Comparison of ENCODE assay signal across 8 mouse cellular contexts in genomic region chr17:26601514-26601913, GRCm38 (mm10). TPM values are rescaled to one million over a fixed set of nuclear protein-coding genes. Genes with fewer than 3 reads are reported as not detected.
DNase-seq lines count a peak whose midpoint lies in the region; ATAC-seq and TF ChIP-seq lines count a peak whose summit lies in the region.

No protein-coding gene starts in this region.

- no peak for TF ChIP-seq POLR2A in lung, adult 2 months (IDR thresholded peaks at IDR 0.05; ENCODE audit: borderline replicate concordance, extremely low read depth, low read depth, low read length)

- H3K27me3 ChIP-seq in heart, embryonic 11.5 days (ENCODE audit: control insufficient read depth, insufficient read depth, low read length): no peaks in the 10 kb centered on the region
- no peaks in the 10 kb centered on the region for H3K27me3 ChIP-seq in lung, embryonic 15.5 days
- no peaks in the 10 kb centered on the region for H3K27me3 ChIP-seq in hindbrain, embryonic 14.5 days (ENCODE audit: control insufficient read depth, insufficient read depth, low read length)
- H3K27me3 ChIP-seq in midbrain, embryonic 16.5 days (ENCODE audit: control insufficient read depth, insufficient read depth, low read depth, low read length): no peaks in the 10 kb centered on the region

- H3K27ac ChIP-seq in heart, embryonic 11.5 days (ENCODE audit: low read depth, low read length): 0 out of 2 replicates have a peak overlapping the region, but pooled peaks have one; percentile 0
- peak overlapping the region; percentile 8; the same call in 1 of the 2 replicates for H3K27ac ChIP-seq in lung, embryonic 15.5 days
- H3K27ac ChIP-seq in hindbrain, embryonic 14.5 days: 0 out of 2 replicates have a peak overlapping the region, but pooled peaks have one; percentile 10
- H3K27ac ChIP-seq in midbrain, embryonic 16.5 days (ENCODE audit: low read length): peak overlapping the region; percentile 4; the same call in 1 of the 2 replicates

- H3K36me3 ChIP-seq in heart, embryonic 11.5 days (ENCODE audit: control insufficient read depth, insufficient read depth, low read length): no peaks in the 10 kb centered on the region
- H3K36me3 ChIP-seq in lung, embryonic 15.5 days: 0 out of 2 replicates have a peak, but pooled peaks cover 4% of the 10 kb centered on the region
- H3K36me3 ChIP-seq in hindbrain, embryonic 14.5 days (replicated peaks; ENCODE audit: control insufficient read depth, insufficient read depth): 0 out of 2 replicates have a peak, but pooled peaks cover 8% of the 10 kb centered on the region
- H3K36me3 ChIP-seq in midbrain, embryonic 16.5 days (ENCODE audit: control insufficient read depth, insufficient read depth, low read length): peaks cover 3% of the 10 kb centered on the region; the same call in 1 of the 2 replicates

- H3K4me3 ChIP-seq in heart, embryonic 11.5 days (ENCODE audit: low read depth, low read length): no peak overlapping the region
- H3K4me3 ChIP-seq in lung, embryonic 15.5 days: no peak overlapping the region
- H3K4me3 ChIP-seq in lung, adult 2 months (replicated peaks; ENCODE audit: extremely low read depth, low read depth, low read length): no peak overlapping the region
- no peak overlapping the region for H3K4me3 ChIP-seq in hindbrain, embryonic 14.5 days (replicated peaks; ENCODE audit: low read length)
- H3K4me3 ChIP-seq in midbrain, embryonic 16.5 days (ENCODE audit: low read depth, low read length): no peak overlapping the region

- no peak for DNase-seq in heart, postnatal 10 days
- DNase-seq in lung, adult 2 months: no peak
- DNase-seq in hindbrain, embryonic 14.5 days (ENCODE audit: low spot score): no peak
- DNase-seq in left cerebral cortex, adult 18-20 months (ENCODE audit: low spot score in 2 of 2): no peak
- DNase-seq in ovary, postnatal 36 days (ENCODE audit: low spot score): no peak

- intact Hi-C loops in heart, postnatal 10 days (cut with DNase I): no loop called here

- H3K4me1 ChIP-seq in heart, embryonic 11.5 days (ENCODE audit: control insufficient read depth, insufficient read depth, low read length): peaks cover 37% of the 10 kb centered on the region
- H3K4me1 ChIP-seq in lung, embryonic 15.5 days: peaks cover 33% of the 10 kb centered on the region
- peaks cover 34% of the 10 kb centered on the region for H3K4me1 ChIP-seq in lung, adult 2 months (ENCODE audit: control insufficient read depth, insufficient read depth, low read length)
- H3K4me1 ChIP-seq in hindbrain, embryonic 14.5 days (replicated peaks; ENCODE audit: control insufficient read depth, insufficient read depth, low read length): peaks cover 26% of the 10 kb centered on the region
- peaks cover 18% of the 10 kb centered on the region for H3K4me1 ChIP-seq in midbrain, embryonic 16.5 days (ENCODE audit: control insufficient read depth, insufficient read depth, low read length)

- ATAC-seq in heart, embryonic 11.5 days (replicated peaks; ENCODE audit: insufficient number of reproducible peaks, low FRiP score, low TSS enrichment): no peak
- no peak for ATAC-seq in lung, embryonic 15.5 days (ENCODE audit: borderline replicate concordance, extremely low read depth, low FRiP score, low TSS enrichment)
- no peak for ATAC-seq in hindbrain, embryonic 14.5 days (ENCODE audit: low FRiP score)
- ATAC-seq in midbrain, embryonic 16.5 days: no peak

- H3K4me2 ChIP-seq in heart, embryonic 11.5 days: no peak overlapping the region
- no peak overlapping the region for H3K4me2 ChIP-seq in lung, embryonic 15.5 days
- no peak overlapping the region for H3K4me2 ChIP-seq in hindbrain, embryonic 14.5 days (replicated peaks)
- H3K4me2 ChIP-seq in midbrain, embryonic 16.5 days (ENCODE audit: low read length): no peak overlapping the region

- WGBS in heart, embryonic 11.5 days (ENCODE audit: insufficient replicate concordance): 62% methylated on average over 6 of the region's 6 CpGs
- 54% methylated on average over 6 of the region's 6 CpGs for WGBS in lung, embryonic 15.5 days
- 59% methylated on average over 6 of the region's 6 CpGs for WGBS in lung, adult 2 months
- WGBS in hindbrain, embryonic 14.5 days: 71% methylated on average over 6 of the region's 6 CpGs
- 75% methylated on average over 6 of the region's 6 CpGs for WGBS in midbrain, embryonic 16.5 days

- no peak overlapping the region for H3K9ac ChIP-seq in heart, embryonic 11.5 days (ENCODE audit: low read depth, low read length)
- no peak overlapping the region for H3K9ac ChIP-seq in lung, embryonic 15.5 days
- no peak overlapping the region for H3K9ac ChIP-seq in hindbrain, embryonic 14.5 days
- H3K9ac ChIP-seq in midbrain, embryonic 16.5 days (ENCODE audit: low read depth, low read length): 0 out of 2 replicates have a peak overlapping the region, but pooled peaks have one; percentile 18

- H3K9me3 ChIP-seq in heart, embryonic 11.5 days (replicated peaks; ENCODE audit: control insufficient read depth, low read length): no peaks in the 10 kb centered on the region
- no peaks in the 10 kb centered on the region for H3K9me3 ChIP-seq in lung, embryonic 15.5 days
- H3K9me3 ChIP-seq in hindbrain, embryonic 14.5 days (ENCODE audit: control insufficient read depth, low read length): no peaks in the 10 kb centered on the region
- H3K9me3 ChIP-seq in midbrain, embryonic 16.5 days (replicated peaks; ENCODE audit: control insufficient read depth, low read length, poor library complexity, severe bottlenecking): no peaks in the 10 kb centered on the region

- no peak for TF ChIP-seq CTCF in lung, adult 2 months (IDR thresholded peaks at IDR 0.05; ENCODE audit: insufficient read depth, low read length)

RNA-seq across cellular contexts. Expression of gene Dusp1, which starts 39.6 kb away (rescaled TPM):
- 30.0 and 33.9 TPM in 2 replicates for polyA plus RNA-seq in heart, embryonic 11.5 days (2014; fragmentation: Nextera tagmentation; extraction: Ambion mirVana)
- total RNA-seq in heart, postnatal 10 days (2021): 100 to 1,000 TPM in 1 of 2 experiments, 10 to 100 TPM in 1; 60.1 to 100 TPM
- 23.1 and 25.9 TPM in 2 replicates for polyA plus RNA-seq in lung, embryonic 15.5 days (2015; fragmentation: Nextera tagmentation; extraction: Ambion mirVana)
- polyA plus RNA-seq in lung, adult 2 months (2012; rRNA removed): 233 and 359 TPM in 2 replicates
- polyA plus RNA-seq in hindbrain, embryonic 14.5 days (2014; fragmentation: Nextera tagmentation; extraction: Ambion mirVana): 31.5 and 31.6 TPM in 2 replicates
- polyA plus RNA-seq in midbrain, embryonic 16.5 days (2015; fragmentation: Nextera tagmentation; extraction: Ambion mirVana): 33.4 and 35.1 TPM in 2 replicates
- total RNA-seq in left cerebral cortex, adult 18-20 months (2021): 10 to 100 TPM; 60.7 to 61.5 TPM

RNA-seq across cellular contexts. Expression of gene Ergic1, which starts 40.2 kb away (rescaled TPM):
- 147 TPM in 2 replicates for polyA plus RNA-seq in heart, embryonic 11.5 days (2014; fragmentation: Nextera tagmentation; extraction: Ambion mirVana)
- 10 to 100 TPM; 84.4 to 87.8 TPM for total RNA-seq in heart, postnatal 10 days (2021)
- polyA plus RNA-seq in lung, embryonic 15.5 days (2015; fragmentation: Nextera tagmentation; extraction: Ambion mirVana): 97.3 and 102 TPM in 2 replicates
- polyA plus RNA-seq in lung, adult 2 months (2012; rRNA removed): 86.3 and 93.3 TPM in 2 replicates
- 110 and 119 TPM in 2 replicates for polyA plus RNA-seq in hindbrain, embryonic 14.5 days (2014; fragmentation: Nextera tagmentation; extraction: Ambion mirVana)
- 102 and 103 TPM in 2 replicates for polyA plus RNA-seq in midbrain, embryonic 16.5 days (2015; fragmentation: Nextera tagmentation; extraction: Ambion mirVana)
- total RNA-seq in left cerebral cortex, adult 18-20 months (2021): 100 to 1,000 TPM; 150 to 155 TPM
